Mouse (Mus musculus) liver, postnatal 0 days (tissue): Measurements from ENCODE around the gene 9930104L06Rik. TPM values are rescaled to one million over a fixed set of nuclear protein-coding genes. Genes with fewer than 3 reads are reported as not detected.

ENCODE experiments used
- ATAC-seq: fragments of 200-750 bp; cut with Nextera tagmentation; 2 replicates; pipeline ENCODE4 v1.8.0; 2017; ENCODE audit warnings: mild to moderate bottlenecking, moderate library complexity
- DNase-seq: peaks from one replicate; pipeline ENCODE4 v3.0.0-alpha.2; 2016
- H3K27ac ChIP-seq: fragments of 300-500 bp; sonication (generic); 2 replicates; pipeline ENCODE4 v1.5.1; 2014; ENCODE audit warnings: antibody characterized with exemption, moderate library complexity, mild to moderate bottlenecking, low read depth
- H3K27me3 ChIP-seq: fragments of 300-500 bp; sonication (generic); 2 replicates; pipeline ENCODE4 v1.6.1; 2014; ENCODE audit warnings: low read length, control low read depth, mixed read lengths; ENCODE audit not compliant: insufficient read depth
- H3K36me3 ChIP-seq: fragments of 300-500 bp; sonication (generic); replicated peaks from 2 replicates; pipeline ENCODE4 v1.6.1; 2014; ENCODE audit warnings: mild to moderate bottlenecking, control low read depth, low read length, moderate library complexity, mixed read lengths; ENCODE audit not compliant: insufficient read depth
- H3K4me1 ChIP-seq: fragments of 300-500 bp; sonication (generic); 2 replicates; pipeline ENCODE4 v1.6.1; 2014; ENCODE audit warnings: antibody characterized with exemption, mild to moderate bottlenecking, control low read depth; ENCODE audit not compliant: insufficient read depth
- H3K4me2 ChIP-seq: fragments of 300-500 bp; sonication (generic); 2 replicates; pipeline ENCODE4 v1.6.1; 2014; ENCODE audit warnings: low read depth, mild to moderate bottlenecking, low read length, moderate library complexity, mixed read lengths
- H3K4me3 ChIP-seq: fragments of 300-500 bp; sonication (generic); 2 replicates; pipeline ENCODE4 v1.5.1; 2014; ENCODE audit warnings: low read depth, low read length
- H3K9ac ChIP-seq: fragments of 300-500 bp; sonication (generic); replicated peaks from 2 replicates; pipeline ENCODE4 v1.6.1; 2014; ENCODE audit warnings: mild to moderate bottlenecking, moderate library complexity
- H3K9me3 ChIP-seq: fragments of 300-500 bp; sonication (generic); 2 replicates; pipeline ENCODE4 v1.6.1; 2016; ENCODE audit warnings: mild to moderate bottlenecking, control low read depth, low read length, mixed read lengths
- CTCF ChIP-seq: sonication (generic); IDR thresholded peaks from 2 replicates; pipeline ENCODE4 v1.5.1; 2016; ENCODE audit warnings: antibody characterized with exemption, low read depth
- EP300 ChIP-seq: IDR thresholded peaks from 2 replicates; pipeline ENCODE4 v1.6.1; 2016; ENCODE audit warnings: antibody characterized with exemption, low read depth, mild to moderate bottlenecking
- WGBS: fragments of 180-500 bp; shearing (Covaris S2); extraction: QIAGEN DNeasy Blood & Tissue Kit; methylation state at CpG from one replicate; pipeline ENCODE4 v1.1.7; 2014; ENCODE audit not compliant: insufficient replicate concordance; 5-methylcytosine and 5-hydroxymethylcytosine counted together
- polyA plus RNA-seq: library from polyadenylated mRNA; unstranded; fragments of >200 nt; fragmentation: Nextera tagmentation; extraction: Ambion mirVana; gene quantifications from 2 replicates; pipeline ENCODE4 v1.2.1, GENCODE M21; 2015

The 9930104L06Rik gene
- polyA plus RNA-seq, 1 experiment from 2014 or later, result 2.6 TPM

DNA sequence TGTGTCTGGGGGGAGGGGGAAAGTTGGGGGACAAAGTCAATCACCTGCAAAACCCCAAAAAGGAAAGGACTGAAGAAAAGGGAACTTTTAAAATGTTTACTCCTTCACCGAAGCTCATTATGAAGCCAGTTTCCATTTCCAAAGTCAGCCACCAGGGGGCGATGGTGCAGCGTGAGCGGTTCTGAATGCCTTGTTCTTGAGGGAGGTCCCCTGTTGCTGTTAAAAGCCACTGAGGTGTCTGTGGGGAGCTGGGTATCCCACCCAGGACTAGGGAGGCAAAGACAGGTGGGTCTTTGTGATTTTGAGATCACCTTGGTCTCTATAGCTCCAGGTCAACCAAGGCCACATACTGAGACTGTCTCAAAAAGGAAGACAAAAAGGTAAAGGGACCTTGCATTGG, 6.2 kb downstream of the 9930104L06Rik start:
- no peak for ATAC-seq

DNA sequence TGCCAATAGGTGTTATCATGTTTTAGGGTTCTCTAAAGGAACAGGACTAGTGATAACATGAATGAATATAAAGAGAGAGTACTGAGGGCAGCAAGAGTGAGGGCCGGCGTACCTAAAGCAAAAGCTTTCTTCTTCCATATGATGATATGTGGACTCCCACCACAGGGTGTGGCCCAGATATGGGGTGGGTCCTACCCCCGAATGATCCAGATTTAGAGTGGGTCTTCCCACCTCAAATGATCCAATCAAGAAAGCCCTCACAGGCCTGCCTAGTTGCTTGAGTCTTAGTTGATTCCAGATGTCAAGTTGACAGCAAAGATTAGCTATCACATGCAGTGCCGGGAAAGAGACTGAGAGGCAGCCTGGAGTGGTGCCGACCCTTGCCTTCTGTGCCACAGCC, 6.9 kb downstream of the 9930104L06Rik start:
- ATAC-seq (no peak), DNase-seq (no peak)
- Histone ChIP-seq H3K9me3 (no peaks in the 10 kb centered on the region), H3K36me3 (peaks cover 9% of the 10 kb centered on the region), H3K4me2 (no peak overlapping the region), H3K9ac (no peak overlapping the region), H3K27ac (no peak overlapping the region), H3K4me1 (no peaks in the 10 kb centered on the region), H3K27me3 (no peaks in the 10 kb centered on the region), H3K4me3 (no peak overlapping the region)
- 79% methylated on average over 5 of the region's 5 CpGs for WGBS
- TF ChIP-seq CTCF, result no peak
- TF ChIP-seq EP300, result no peak

More for the DNA sequence above, 6.2 kb downstream of the 9930104L06Rik start:
- no peak overlapping the region for H3K4me2 ChIP-seq
- H3K4me3 ChIP-seq, result no peak overlapping the region
- no peaks in the 10 kb centered on the region for H3K27me3 ChIP-seq
- H3K27ac ChIP-seq, result no peak overlapping the region
- H3K36me3 ChIP-seq, result peaks cover 10% of the 10 kb centered on the region
- TF ChIP-seq EP300 (no peak), CTCF (peak; percentile 97)
- H3K9me3 ChIP-seq, result no peaks in the 10 kb centered on the region
- no peak overlapping the region for H3K9ac ChIP-seq
- WGBS, result 2% methylated on average over 4 of the region's 4 CpGs
- peak; percentile 88 for DNase-seq
- no peaks in the 10 kb centered on the region; the same call in 1 of the 2 replicates for H3K4me1 ChIP-seq

DNA sequence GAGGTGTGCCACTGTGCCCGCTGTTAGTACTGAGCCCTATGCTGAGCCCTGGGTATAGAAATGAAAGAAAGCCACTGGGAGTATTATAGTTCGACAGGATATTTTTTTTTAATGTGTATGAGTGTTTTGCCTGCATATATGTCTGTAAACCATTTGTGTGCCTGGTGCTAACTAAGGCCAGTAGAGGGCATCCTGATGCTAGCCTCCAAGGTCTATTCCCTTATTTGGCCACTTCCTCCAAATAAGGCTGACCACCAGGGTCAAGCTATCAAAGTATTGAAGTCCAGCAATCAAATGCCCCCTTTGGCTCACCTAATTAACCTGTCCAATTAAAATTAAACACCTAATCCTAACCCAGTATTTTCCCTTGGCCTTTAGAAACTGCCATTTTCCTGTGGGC, 8.1 kb downstream of the 9930104L06Rik start:
- ATAC-seq, result no peak
- no peak for DNase-seq
- TF ChIP-seq CTCF (peak; percentile 44), EP300 (no peak)
- no peak overlapping the region for H3K27ac ChIP-seq
- no peak overlapping the region for H3K4me2 ChIP-seq
- no peaks in the 10 kb centered on the region for H3K9me3 ChIP-seq
- H3K27me3 ChIP-seq, result no peaks in the 10 kb centered on the region
- no peaks in the 10 kb centered on the region for H3K4me1 ChIP-seq
- 65% methylated on average over 2 of the region's 2 CpGs for WGBS
- no peak overlapping the region for H3K4me3 ChIP-seq
- peaks cover under 1% of the 10 kb centered on the region for H3K36me3 ChIP-seq
- no peak overlapping the region for H3K9ac ChIP-seq

DNA sequence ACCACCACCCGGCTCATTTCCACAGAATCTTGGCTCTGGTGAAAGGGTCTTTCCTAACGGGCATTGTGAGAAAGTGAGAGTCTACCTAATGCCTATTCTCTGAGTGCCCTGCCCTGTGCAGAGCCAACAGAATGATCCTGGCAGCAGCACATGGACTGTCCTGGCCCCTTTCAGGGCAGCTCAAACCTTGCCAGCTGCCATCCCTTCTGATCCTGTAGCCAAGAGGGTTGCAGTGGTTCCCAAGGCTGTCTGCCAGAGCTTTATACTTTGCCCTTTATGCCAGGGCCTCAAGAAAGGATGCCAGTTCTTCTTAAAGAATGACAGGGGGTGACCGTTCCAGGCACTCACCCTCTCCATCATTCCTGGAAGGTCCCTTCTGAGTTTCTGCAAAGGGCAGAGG, 12.6 kb downstream of the 9930104L06Rik start:
- no peak for DNase-seq
- H3K4me1 ChIP-seq, result no peaks in the 10 kb centered on the region
- 74% methylated on average over 3 of the region's 3 CpGs for WGBS

DNA sequence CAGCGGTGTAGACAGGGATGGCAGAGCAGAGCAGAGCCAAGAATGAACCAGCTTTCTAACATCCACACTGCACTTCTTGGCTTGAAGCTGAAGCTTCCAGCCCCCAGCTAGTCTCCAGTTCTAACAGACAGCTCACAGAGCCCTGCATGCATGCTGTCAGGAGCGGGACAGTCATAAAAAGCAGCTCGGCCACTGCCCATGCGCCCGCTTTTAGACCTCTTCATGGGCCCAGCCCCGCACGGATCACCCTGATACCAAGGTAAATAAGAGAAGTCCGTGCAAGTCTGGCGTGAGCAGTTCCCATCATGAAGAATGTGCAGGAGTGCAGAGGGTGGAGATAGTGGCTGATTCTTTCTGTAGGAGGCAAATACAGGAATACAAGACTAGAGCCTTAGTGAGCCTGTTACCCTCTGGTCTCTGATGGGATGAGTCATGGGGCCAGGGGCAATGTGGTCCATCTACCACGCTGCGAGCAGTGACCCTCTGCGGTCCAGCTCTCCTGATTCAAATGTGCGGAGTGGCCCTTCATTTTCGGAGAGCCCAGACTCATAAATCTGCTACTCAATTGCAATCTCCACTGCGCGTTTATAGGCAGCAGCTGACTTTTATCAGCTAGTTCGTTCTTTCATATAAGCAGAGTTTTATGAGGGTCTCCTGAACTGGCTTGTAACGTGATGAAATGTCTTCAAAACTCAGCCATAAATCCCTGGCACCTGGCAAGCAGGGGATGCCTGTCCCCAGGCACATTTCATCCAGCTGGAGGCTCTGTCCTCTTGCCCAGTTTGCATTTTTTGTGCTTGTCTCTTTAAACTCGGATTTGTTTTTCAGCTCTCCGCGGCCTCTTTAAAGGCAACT, 13.6 kb downstream of the 9930104L06Rik start:
- ATAC-seq (no peak), DNase-seq (no peak)
- Histone ChIP-seq H3K36me3 (no peaks in the 10 kb centered on the region), H3K9ac (no peak overlapping the region), H3K9me3 (no peaks in the 10 kb centered on the region), H3K27me3 (no peaks in the 10 kb centered on the region), H3K4me2 (no peak overlapping the region), H3K4me1 (no peaks in the 10 kb centered on the region), H3K27ac (no peak overlapping the region), H3K4me3 (no peak overlapping the region)
- 81% methylated on average over 21 of the region's 21 CpGs for WGBS
- TF ChIP-seq EP300 (no peak), CTCF (no peak)

More for the DNA sequence above, 12.6 kb downstream of the 9930104L06Rik start:
- Histone ChIP-seq H3K27me3 (no peaks in the 10 kb centered on the region), H3K9me3 (no peaks in the 10 kb centered on the region), H3K36me3 (no peaks in the 10 kb centered on the region), H3K4me2 (no peak overlapping the region), H3K4me3 (no peak overlapping the region), H3K27ac (no peak overlapping the region), H3K9ac (no peak overlapping the region)
- no peak for TF ChIP-seq CTCF
- ATAC-seq, result no peak

DNA sequence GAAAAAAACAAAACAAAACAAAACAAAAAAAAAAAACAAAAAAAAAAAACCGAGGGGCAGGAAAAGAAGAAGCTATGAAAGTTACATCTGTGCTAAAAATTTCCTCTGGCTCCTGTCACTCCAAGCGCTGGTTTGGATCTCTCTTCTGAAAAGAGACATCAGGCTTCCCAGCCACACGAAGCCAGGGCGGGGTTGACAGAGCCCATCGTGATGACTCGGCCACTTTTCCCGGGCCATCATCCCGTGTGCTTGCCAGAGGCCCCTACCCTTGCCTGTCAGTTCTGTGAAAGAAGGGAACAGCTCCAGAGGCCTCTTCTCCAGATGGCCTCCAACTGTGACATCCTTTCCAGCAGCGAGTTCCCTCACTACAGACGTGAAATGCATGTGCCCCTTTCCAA, 14.2 kb downstream of the 9930104L06Rik start:
- ATAC-seq (no peak), DNase-seq (no peak)
- Histone ChIP-seq H3K27ac (no peak overlapping the region), H3K4me3 (no peak overlapping the region), H3K4me2 (no peak overlapping the region), H3K4me1 (no peaks in the 10 kb centered on the region), H3K27me3 (no peaks in the 10 kb centered on the region), H3K9ac (no peak overlapping the region), H3K9me3 (no peaks in the 10 kb centered on the region), H3K36me3 (no peaks in the 10 kb centered on the region)
- whole genome bisulfite sequencing, result 42% methylated on average over 10 of the region's 10 CpGs
- TF ChIP-seq EP300 (no peak), CTCF (no peak)
